Mouse (Mus musculus): ENCODE data around the gene Trpm6. TPM values are rescaled to one million over a fixed set of nuclear protein-coding genes. Genes with fewer than 3 reads are reported as not detected.

Trpm6 gene
- polyA plus RNA-seq, 1 experiment = not detected

DNA sequence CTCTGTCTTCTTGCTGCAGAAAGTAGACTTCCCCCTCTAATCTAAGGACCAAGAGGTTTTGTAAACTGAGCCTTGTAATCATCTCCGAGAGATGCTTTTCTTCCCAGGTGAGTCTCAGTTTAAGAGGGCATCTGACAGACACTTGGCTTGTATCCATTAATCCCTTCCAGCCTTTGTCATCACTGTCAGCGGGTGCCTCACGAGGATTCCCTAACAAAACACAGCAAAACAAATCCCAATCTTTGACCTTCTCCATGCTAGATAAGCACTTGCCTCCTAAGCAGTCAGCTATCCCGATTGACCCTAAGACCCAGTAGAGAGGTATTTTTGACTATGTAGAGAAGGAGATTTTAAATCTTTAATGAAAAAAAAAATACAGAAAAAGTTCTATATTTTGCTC, 7.9 kb downstream of the Trpm6 start:
- TF ChIP-seq POLR2A (IDR thresholded peaks at IDR 0.05; ENCODE audit: insufficient read depth, low read depth, low read length) (no peak), CTCF (IDR thresholded peaks at IDR 0.05; ENCODE audit: insufficient read depth, low read depth, low read length) (no peak)
- Histone ChIP-seq H3K4me1 (ENCODE audit: control insufficient read depth, insufficient read depth, low read length) (no peaks in the 10 kb centered on the region), H3K4me3 (ENCODE audit: insufficient read depth, low read depth, low read length) (no peak overlapping the region), H3K27ac (ENCODE audit: insufficient read depth, low read depth, low read length) (no peak overlapping the region)
- WGBS = 62% methylated on average over 4 of the region's 4 CpGs

DNA sequence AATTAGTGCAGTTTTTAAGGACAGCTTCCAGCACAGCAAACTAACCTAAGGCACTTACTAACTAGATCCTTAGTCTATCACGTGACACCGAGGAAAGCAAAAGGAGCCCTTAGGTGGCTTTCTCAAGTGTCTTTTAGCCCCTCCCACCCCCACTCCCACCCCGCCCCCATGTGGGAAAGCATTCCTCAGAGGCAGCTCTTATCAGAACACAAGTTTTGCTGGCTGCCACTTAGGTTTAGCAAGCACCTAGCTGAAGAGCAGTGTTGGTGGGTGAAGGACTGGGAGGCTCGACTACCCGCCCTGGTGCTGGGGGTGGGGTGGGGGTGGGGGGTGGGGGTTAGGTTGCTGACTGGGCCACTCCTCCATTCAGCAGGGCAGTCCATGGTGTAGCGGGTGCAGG, 8.5 kb downstream of the Trpm6 start:
- WGBS = 48% methylated on average over 6 of the region's 6 CpGs
- Histone ChIP-seq H3K4me3 (ENCODE audit: insufficient read depth, low read depth, low read length) (no peak overlapping the region), H3K27ac (ENCODE audit: insufficient read depth, low read depth, low read length) (no peak overlapping the region), H3K4me1 (ENCODE audit: control insufficient read depth, insufficient read depth, low read length) (no peaks in the 10 kb centered on the region)
- TF ChIP-seq POLR2A (IDR thresholded peaks at IDR 0.05; ENCODE audit: insufficient read depth, low read depth, low read length) = no peak
- no peak for TF ChIP-seq CTCF (IDR thresholded peaks at IDR 0.05; ENCODE audit: insufficient read depth, low read depth, low read length)

DNA sequence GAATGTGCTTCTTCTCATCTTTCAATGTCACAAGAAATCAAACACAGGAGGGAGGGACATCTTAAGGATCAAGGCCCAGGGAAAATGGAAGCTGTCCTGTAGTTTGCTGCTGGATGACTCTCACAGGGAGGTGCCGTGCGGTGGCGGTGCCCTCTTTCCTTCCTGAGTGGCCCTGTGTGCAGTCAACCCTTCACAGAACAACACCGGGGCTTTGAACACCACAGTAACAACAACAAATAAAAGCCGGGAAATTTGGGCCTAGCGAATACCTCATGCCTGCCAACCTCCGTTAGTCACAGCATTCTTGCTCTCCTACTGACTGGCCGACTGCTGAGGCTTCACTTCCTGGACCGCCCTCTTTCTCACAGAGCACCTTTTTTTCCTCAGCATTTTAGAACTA, 9.1 kb downstream of the Trpm6 start:
- no peak overlapping the region for H3K27ac ChIP-seq (ENCODE audit: insufficient read depth, low read depth, low read length)
- no peaks in the 10 kb centered on the region for H3K4me1 ChIP-seq (ENCODE audit: control insufficient read depth, insufficient read depth, low read length)
- H3K4me3 ChIP-seq (ENCODE audit: insufficient read depth, low read depth, low read length) = no peak overlapping the region
- 43% methylated on average over 9 of the region's 9 CpGs for WGBS
- TF ChIP-seq CTCF (IDR thresholded peaks at IDR 0.05; ENCODE audit: insufficient read depth, low read depth, low read length) = no peak
- no peak for TF ChIP-seq POLR2A (IDR thresholded peaks at IDR 0.05; ENCODE audit: insufficient read depth, low read depth, low read length)

DNA sequence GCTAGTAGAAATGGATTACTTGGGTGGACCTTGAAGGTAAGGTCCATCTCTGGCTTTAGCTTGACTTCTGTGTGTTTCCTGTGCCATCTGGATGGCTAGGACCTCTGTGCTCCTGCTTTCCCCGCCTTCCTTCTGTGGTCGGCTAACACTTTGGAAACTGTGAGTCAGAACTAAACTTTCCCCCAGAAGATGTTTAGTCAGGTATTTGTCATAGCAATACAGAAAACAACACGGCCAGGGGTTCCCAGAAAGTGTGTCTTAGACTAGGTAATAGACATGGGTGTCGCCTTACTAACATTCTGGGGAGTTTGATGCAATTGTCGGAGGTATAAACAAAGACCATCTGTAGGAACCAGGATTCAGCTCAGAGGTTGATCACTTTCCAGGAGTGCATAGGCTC, 16.6 kb downstream of the Trpm6 start:
- TF ChIP-seq POLR2A (IDR thresholded peaks at IDR 0.05; ENCODE audit: insufficient read depth, low read depth, low read length) (no peak), CTCF (IDR thresholded peaks at IDR 0.05; ENCODE audit: insufficient read depth, low read depth, low read length) (no peak)
- H3K4me1 ChIP-seq (ENCODE audit: control insufficient read depth, insufficient read depth, low read length) = no peaks in the 10 kb centered on the region
- H3K4me3 ChIP-seq (ENCODE audit: insufficient read depth, low read depth, low read length) = no peak overlapping the region
- no peak overlapping the region for H3K27ac ChIP-seq (ENCODE audit: insufficient read depth, low read depth, low read length)
- WGBS = 84% methylated on average over 5 of the region's 5 CpGs

DNA sequence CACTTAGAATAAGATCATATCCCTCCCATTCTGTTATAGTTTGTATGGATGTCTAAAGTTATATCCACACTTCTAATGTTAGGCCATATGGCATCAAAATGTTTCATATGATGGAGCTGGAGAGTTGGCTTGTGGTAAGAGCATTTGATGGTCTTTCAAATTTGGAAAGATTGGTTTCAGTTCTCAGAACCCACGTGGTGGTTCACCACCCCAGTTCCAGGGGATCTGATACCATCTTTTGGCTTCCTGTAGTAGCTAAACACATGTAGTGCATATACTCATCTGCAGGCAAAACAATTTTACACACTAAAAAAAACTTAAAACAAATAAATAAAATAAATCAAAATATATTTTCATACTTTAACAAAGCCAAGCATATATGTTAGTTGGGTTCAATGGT, 21.3 kb downstream of the Trpm6 start:
- Histone ChIP-seq H3K4me3 (ENCODE audit: insufficient read depth, low read depth, low read length) (no peak overlapping the region), H3K27ac (ENCODE audit: insufficient read depth, low read depth, low read length) (no peak overlapping the region), H3K4me1 (ENCODE audit: control insufficient read depth, insufficient read depth, low read length) (no peaks in the 10 kb centered on the region)
- 69% methylated on average over 1 of the region's 1 CpGs for WGBS
- TF ChIP-seq POLR2A (IDR thresholded peaks at IDR 0.05; ENCODE audit: insufficient read depth, low read depth, low read length) (no peak), CTCF (IDR thresholded peaks at IDR 0.05; ENCODE audit: insufficient read depth, low read depth, low read length) (no peak)

DNA sequence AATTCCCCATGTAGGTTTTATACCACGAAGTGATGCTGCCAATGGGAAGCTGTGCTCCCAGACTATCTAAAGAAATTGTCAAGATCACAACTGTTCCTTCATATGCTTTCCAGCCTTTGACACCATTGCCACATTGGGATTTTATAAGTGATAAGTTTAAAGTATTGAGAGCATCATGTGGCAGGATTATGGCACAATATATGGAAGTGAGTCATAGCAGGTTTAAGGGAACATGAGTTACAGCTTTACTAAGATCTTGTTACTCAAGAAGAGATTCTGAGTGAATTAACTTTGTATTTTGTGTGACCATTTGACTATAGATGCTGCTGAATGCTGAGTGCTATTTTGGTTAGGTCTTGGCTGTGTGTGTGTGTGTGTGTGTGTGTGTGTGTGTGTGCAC, 21.8 kb downstream of the Trpm6 start:
- WGBS = 88% methylated on average over 1 of the region's 1 CpGs
- TF ChIP-seq POLR2A (IDR thresholded peaks at IDR 0.05; ENCODE audit: insufficient read depth, low read depth, low read length) = no peak
- no peak for TF ChIP-seq CTCF (IDR thresholded peaks at IDR 0.05; ENCODE audit: insufficient read depth, low read depth, low read length)
- Histone ChIP-seq H3K4me3 (ENCODE audit: insufficient read depth, low read depth, low read length) (no peak overlapping the region), H3K27ac (ENCODE audit: insufficient read depth, low read depth, low read length) (no peak overlapping the region), H3K4me1 (ENCODE audit: control insufficient read depth, insufficient read depth, low read length) (no peaks in the 10 kb centered on the region)

DNA sequence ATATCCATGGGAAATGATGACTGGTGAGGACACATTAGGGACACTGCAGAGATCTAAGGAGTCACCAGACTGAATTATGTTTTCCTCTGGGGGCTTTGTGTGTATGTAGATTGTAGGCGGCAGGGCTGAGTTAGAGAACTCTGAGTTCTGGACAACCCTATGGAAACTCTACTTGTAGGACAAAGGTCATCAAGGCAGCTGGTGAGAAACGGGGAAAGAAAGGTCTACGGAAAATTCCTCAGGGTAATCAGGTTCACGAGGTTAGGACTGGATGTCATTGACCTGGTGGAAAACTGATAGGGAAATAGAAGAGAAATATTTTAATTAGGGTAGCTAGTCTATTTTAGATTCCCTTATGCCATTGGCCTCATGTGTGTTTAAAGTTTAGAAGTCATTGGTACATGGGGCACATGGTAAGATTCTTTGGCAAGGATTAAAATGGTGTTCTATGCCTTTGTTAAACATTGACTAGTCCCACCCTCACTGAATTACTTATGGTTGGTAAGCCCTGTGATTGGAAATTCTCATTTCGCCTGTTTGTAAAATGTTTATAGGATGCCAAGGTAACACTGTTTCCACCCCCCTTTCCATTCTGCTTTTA, 23.2 kb downstream of the Trpm6 start:
- 85% methylated on average over 5 of the region's 5 CpGs for WGBS
- no peaks in the 10 kb centered on the region for H3K4me1 ChIP-seq (ENCODE audit: control insufficient read depth, insufficient read depth, low read length)
- TF ChIP-seq CTCF (IDR thresholded peaks at IDR 0.05; ENCODE audit: insufficient read depth, low read depth, low read length) (no peak), POLR2A (IDR thresholded peaks at IDR 0.05; ENCODE audit: insufficient read depth, low read depth, low read length) (no peak)
- H3K27ac ChIP-seq (ENCODE audit: insufficient read depth, low read depth, low read length) = no peak overlapping the region
- H3K4me3 ChIP-seq (ENCODE audit: insufficient read depth, low read depth, low read length) = no peak overlapping the region

DNA sequence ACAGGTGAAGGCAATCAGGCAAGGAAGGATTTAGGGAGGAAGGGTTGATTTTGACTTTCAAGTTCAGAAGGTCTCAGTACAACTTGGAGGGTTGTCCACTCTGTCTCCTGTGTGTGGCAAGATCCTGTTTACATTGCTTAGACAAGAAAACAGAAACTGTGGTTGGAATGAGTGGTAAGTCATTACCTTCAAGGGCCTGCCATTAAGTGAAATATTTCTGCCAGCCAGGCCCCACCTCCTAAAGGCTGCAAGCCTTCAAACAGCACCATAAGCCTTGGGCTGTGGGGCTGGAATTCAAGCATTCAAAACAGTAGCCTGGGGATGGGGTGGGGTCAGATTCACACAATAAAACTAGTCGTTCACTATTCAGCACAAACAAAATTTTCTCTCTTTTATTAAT, 24.3 kb downstream of the Trpm6 start:
- Histone ChIP-seq H3K27ac (ENCODE audit: insufficient read depth, low read depth, low read length) (no peak overlapping the region), H3K4me3 (ENCODE audit: insufficient read depth, low read depth, low read length) (no peak overlapping the region), H3K4me1 (ENCODE audit: control insufficient read depth, insufficient read depth, low read length) (no peaks in the 10 kb centered on the region)
- TF ChIP-seq CTCF (IDR thresholded peaks at IDR 0.05; ENCODE audit: insufficient read depth, low read depth, low read length) = no peak
- TF ChIP-seq POLR2A (IDR thresholded peaks at IDR 0.05; ENCODE audit: insufficient read depth, low read depth, low read length) = no peak
- WGBS = 54% methylated on average over 1 of the region's 1 CpGs

DNA sequence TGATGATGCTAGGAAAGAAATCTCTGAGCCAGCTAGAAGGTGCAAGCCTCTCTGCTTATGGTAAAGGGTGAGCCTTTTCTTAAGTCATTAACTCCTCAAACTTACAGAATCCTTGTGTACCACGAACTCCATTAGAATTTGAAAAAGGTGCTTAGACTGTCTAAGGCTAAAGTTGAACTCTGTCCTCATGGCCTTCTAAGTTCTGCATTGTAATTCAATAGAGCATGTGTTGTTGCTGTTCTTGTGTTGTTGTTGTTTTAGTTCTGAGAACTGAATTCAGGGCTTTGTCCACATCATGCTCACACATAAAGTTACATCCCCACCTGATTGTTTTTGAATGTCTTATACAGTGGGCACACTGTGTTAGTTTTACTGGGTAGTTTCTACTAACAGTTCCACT, 49.9 kb downstream of the Trpm6 start:
- WGBS = 69% methylated on average over 1 of the region's 1 CpGs
- H3K27ac ChIP-seq (ENCODE audit: insufficient read depth, low read depth, low read length) = no peak overlapping the region

DNA sequence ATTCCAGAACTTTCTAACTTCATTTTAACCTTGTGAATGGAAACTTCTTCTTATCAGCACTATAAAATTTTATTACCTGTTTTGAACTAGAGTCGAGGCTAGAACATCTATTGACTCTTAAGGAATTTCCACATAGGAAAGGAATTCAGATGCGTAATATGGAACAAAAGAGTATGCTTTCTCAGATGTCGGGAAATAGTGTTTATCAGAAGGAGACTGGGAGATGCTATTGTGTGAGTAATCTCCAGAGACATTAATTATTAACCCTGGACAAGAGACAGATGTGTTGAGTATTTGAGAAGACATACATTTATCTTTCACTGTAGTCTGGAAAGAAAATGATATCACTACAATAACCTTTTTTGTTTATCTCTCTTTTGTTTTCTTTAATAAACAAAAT, 61.5 kb downstream of the Trpm6 start:
- H3K4me1 ChIP-seq (ENCODE audit: control insufficient read depth, insufficient read depth, low read length) = no peaks in the 10 kb centered on the region
- no peak overlapping the region for H3K27ac ChIP-seq (ENCODE audit: insufficient read depth, low read depth, low read length)
- TF ChIP-seq POLR2A (IDR thresholded peaks at IDR 0.05; ENCODE audit: insufficient read depth, low read depth, low read length) (no peak), CTCF (IDR thresholded peaks at IDR 0.05; ENCODE audit: insufficient read depth, low read depth, low read length) (no peak)
- H3K4me3 ChIP-seq (ENCODE audit: insufficient read depth, low read depth, low read length) = no peak overlapping the region
- 83% methylated on average over 3 of the region's 3 CpGs for WGBS

More for the DNA sequence above, 49.9 kb downstream of the Trpm6 start:
- TF ChIP-seq POLR2A (IDR thresholded peaks at IDR 0.05; ENCODE audit: insufficient read depth, low read depth, low read length) (no peak), CTCF (IDR thresholded peaks at IDR 0.05; ENCODE audit: insufficient read depth, low read depth, low read length) (no peak)
- Histone ChIP-seq H3K4me3 (ENCODE audit: insufficient read depth, low read depth, low read length) (no peak overlapping the region), H3K4me1 (ENCODE audit: control insufficient read depth, insufficient read depth, low read length) (no peaks in the 10 kb centered on the region)
